7 mouse cellular contexts compared by ENCODE assay signal in genomic region chr5:33245701-33246100, GRCm38 (mm10). TPM values are rescaled to one million over a fixed set of nuclear protein-coding genes. Genes with fewer than 3 reads are reported as not detected.
DNase-seq lines count a peak whose midpoint lies in the region; ATAC-seq lines count a peak whose summit lies in the region.

No protein-coding gene starts in this region.

- no peak overlapping the region for H3K4me3 ChIP-seq in neural tube, embryonic 15.5 days (replicated peaks)

- H3K27me3 ChIP-seq in neural tube, embryonic 15.5 days (replicated peaks) = no peaks in the 10 kb centered on the region

- no peaks in the 10 kb centered on the region for H3K4me1 ChIP-seq in neural tube, embryonic 15.5 days

- H3K9ac ChIP-seq in neural tube, embryonic 15.5 days (replicated peaks) = no peak overlapping the region

- 86% methylated on average over 3 of the region's 3 CpGs for WGBS in neural tube, embryonic 15.5 days

- H3K27ac ChIP-seq in neural tube, embryonic 15.5 days (replicated peaks) = no peak overlapping the region

- no peaks in the 10 kb centered on the region for H3K9me3 ChIP-seq in neural tube, embryonic 15.5 days (replicated peaks)

- H3K4me2 ChIP-seq in neural tube, embryonic 15.5 days = no peak overlapping the region

- ATAC-seq in neural tube, embryonic 15.5 days (ENCODE audit: low FRiP score) = 0 out of 2 replicates have a peak, but pooled peaks have one; percentile 21

- peak; percentile 87 for DNase-seq in 3T3-L1 (ENCODE audit: low read depth, low spot score)
- DNase-seq in adrenal gland, postnatal 14 days = peak; percentile 34
- DNase-seq in gastrocnemius, postnatal 10 days = peak; percentile 84
- DNase-seq in kidney, adult 11 months = peak; percentile 46
- DNase-seq in left cerebral cortex, postnatal 14 days (ENCODE audit: low spot score in 2 of 2) = peak; percentile 23 to 27
- no peak for DNase-seq in B cell, adult 2 months

- intact Hi-C loops in left cerebral cortex, postnatal 14 days (cut with DNase I) = loop anchor here (5.0 kb wide), 1 partner anchor 43 kb away; no protein-coding TSS in a partner anchor

- peaks cover 75% of the 10 kb centered on the region for H3K36me3 ChIP-seq in neural tube, embryonic 15.5 days

RNA-seq across cellular contexts. Expression of gene Spon2, which starts 27.4 kb away (rescaled TPM):
- 1.7 and 2.5 TPM in 2 replicates for total RNA-seq in adrenal gland, postnatal 14 days (2021)
- total RNA-seq in gastrocnemius, postnatal 10 days (2021) = 10 to 100 TPM; 10.7 to 19.1 TPM
- total RNA-seq in left cerebral cortex, postnatal 14 days (2021) = 1 to 10 TPM in 1 of 2 experiments, under 1 TPM in 1; 0.55 to 1.1 TPM
- 2.8 and 6.7 TPM in 2 replicates for polyA plus RNA-seq in neural tube, embryonic 15.5 days (2015; fragmentation: Nextera tagmentation; extraction: Ambion mirVana)

RNA-seq across cellular contexts. Expression of gene Ctbp1, which starts 29.1 kb away (rescaled TPM):
- total RNA-seq in adrenal gland, postnatal 14 days (2021) = 188 and 195 TPM in 2 replicates
- total RNA-seq in gastrocnemius, postnatal 10 days (2021) = 100 to 1,000 TPM; 206 to 216 TPM
- total RNA-seq in left cerebral cortex, postnatal 14 days (2021) = 100 to 1,000 TPM; 282 to 291 TPM
- 426 and 445 TPM in 2 replicates for polyA plus RNA-seq in neural tube, embryonic 15.5 days (2015; fragmentation: Nextera tagmentation; extraction: Ambion mirVana)

Comparison
In these comparisons a context has a peak if more than half of its experiments do, and no peak if none do; other contexts are left out.
1. DNase-seq: peak in 3T3-L1 (single experiment), adrenal gland, postnatal 14 days (single experiment), gastrocnemius, postnatal 10 days (single experiment), kidney, adult 11 months (single experiment) and left cerebral cortex, postnatal 14 days (2 of 2); none in B cell, adult 2 months (0 of 2).